Mouse (Mus musculus) kidney, adult 9 months (tissue): ENCODE measurements around the gene Tldc2.

ENCODE experiments used
- DNase-seq: peaks from one replicate; pipeline ENCODE4 v3.0.0; 2022

Gene Tldc2

GRCm38 (mm10) chr2:157063241-157063700, 23.6 kb upstream of the Tldc2 start:
- no peak for DNase-seq

- no peak for DNase-seq
Observed at GRCm38 (mm10) chr2:157064136-157064535, 22.7 kb upstream of the Tldc2 start.

- DNase-seq = no peak
Observed at GRCm38 (mm10) chr2:157064978-157065878, 21.6 kb upstream of the Tldc2 start.

- no peak for DNase-seq
Observed at GRCm38 (mm10) chr2:157065879-157066226, 21.0 kb upstream of the Tldc2 start.

GRCm38 (mm10) chr2:157066731-157067430, 20.0 kb upstream of the Tldc2 start:
- no peak for DNase-seq

GRCm38 (mm10) chr2:157068701-157069354, 18.0 kb upstream of the Tldc2 start:
- no peak for DNase-seq

GRCm38 (mm10) chr2:157069355-157069735, 17.5 kb upstream of the Tldc2 start:
- DNase-seq = no peak

GRCm38 (mm10) chr2:157069755-157070315, 17.0 kb upstream of the Tldc2 start:
- no peak for DNase-seq

GRCm38 (mm10) chr2:157070365-157070764, 16.5 kb upstream of the Tldc2 start:
- DNase-seq = peak; percentile 49

GRCm38 (mm10) chr2:157071556-157071955, 15.3 kb upstream of the Tldc2 start:
- peak; percentile 53 for DNase-seq

- DNase-seq = no peak
Observed at GRCm38 (mm10) chr2:157072316-157072990, 14.4 kb upstream of the Tldc2 start.

GRCm38 (mm10) chr2:157073378-157074052, 13.3 kb upstream of the Tldc2 start:
- DNase-seq = no peak

- no peak for DNase-seq
Observed at GRCm38 (mm10) chr2:157074186-157074724, 12.6 kb upstream of the Tldc2 start.

GRCm38 (mm10) chr2:157074772-157075171, 12.1 kb upstream of the Tldc2 start:
- DNase-seq = no peak

- no peak for DNase-seq
Observed at GRCm38 (mm10) chr2:157075226-157075625, 11.6 kb upstream of the Tldc2 start.

GRCm38 (mm10) chr2:157075685-157076084, 11.2 kb upstream of the Tldc2 start:
- DNase-seq = peak; percentile 51

- DNase-seq = no peak
Observed at GRCm38 (mm10) chr2:157076585-157076984, 10.3 kb upstream of the Tldc2 start.

GRCm38 (mm10) chr2:157077160-157077559, 9.7 kb upstream of the Tldc2 start:
- DNase-seq = no peak

GRCm38 (mm10) chr2:157077641-157078058, 9.2 kb upstream of the Tldc2 start:
- DNase-seq = peak; percentile 88

- no peak for DNase-seq
Observed at GRCm38 (mm10) chr2:157078059-157078792, 8.6 kb upstream of the Tldc2 start.
